Mouse (Mus musculus): ENCODE measurements around the gene Arl15. TPM values are rescaled to one million over a fixed set of nuclear protein-coding genes. Genes with fewer than 3 reads are reported as not detected.

Gene Arl15
- 12.3 TPM for polyA plus RNA-seq (2014; fragmentation: Illumina TruSeq; extraction: RNeasy Lipid Tissue Mini Kit (QIAGEN cat#74804); ENCODE audit: low read depth, low replicate concordance)

DNA sequence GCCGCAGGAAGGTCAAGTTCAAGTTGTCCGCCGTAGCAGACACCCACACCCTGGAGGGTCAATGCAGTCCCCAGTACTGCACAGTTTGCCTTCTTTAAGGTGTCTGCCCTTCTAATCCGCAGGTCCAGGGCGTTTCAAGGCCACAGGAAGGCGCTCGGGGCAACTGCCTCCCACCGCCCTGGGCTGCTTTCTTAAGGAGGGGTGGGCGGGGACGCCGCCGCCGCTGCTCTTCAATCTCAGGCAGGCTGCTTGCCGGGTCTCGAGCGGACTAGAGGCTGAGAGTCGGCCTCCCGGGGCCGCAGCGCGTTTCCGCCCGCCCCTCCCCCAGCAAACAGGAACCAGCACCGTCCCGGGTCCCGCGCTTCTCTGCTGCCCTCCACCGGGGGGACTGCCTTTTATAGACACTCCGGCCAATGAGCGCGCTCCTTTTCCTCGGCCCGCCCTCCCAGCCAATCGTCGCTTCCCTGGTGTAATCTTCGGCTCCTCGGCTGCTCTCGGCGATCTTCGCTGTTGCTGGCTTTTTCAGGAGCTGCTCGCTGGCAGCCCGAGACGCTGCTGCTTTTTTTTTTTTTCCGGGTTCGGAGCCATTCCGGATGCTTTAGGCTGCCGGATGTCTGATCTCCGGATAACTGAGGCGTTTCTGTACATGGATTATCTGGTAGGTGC is at the start of gene Arl15:
TSS of gene Arl15 (plus strand) at position 467 of the 666 bp plus-strand sequence.

Other genes with a start within 250 kb of the Arl15 start
- gene Snx18, start 175.9 kb upstream of the Arl15 start, polyA plus RNA-seq (2014; fragmentation: Illumina TruSeq; extraction: RNeasy Lipid Tissue Mini Kit (QIAGEN cat#74804); ENCODE audit: low read depth, low replicate concordance), result 13.8 TPM
- not detected for gene Hspb3, start 130.8 kb upstream of the Arl15 start, polyA plus RNA-seq (2014; fragmentation: Illumina TruSeq; extraction: RNeasy Lipid Tissue Mini Kit (QIAGEN cat#74804); ENCODE audit: low read depth, low replicate concordance)